Mouse (Mus musculus): ENCODE results near the gene Mlip.

DNA sequence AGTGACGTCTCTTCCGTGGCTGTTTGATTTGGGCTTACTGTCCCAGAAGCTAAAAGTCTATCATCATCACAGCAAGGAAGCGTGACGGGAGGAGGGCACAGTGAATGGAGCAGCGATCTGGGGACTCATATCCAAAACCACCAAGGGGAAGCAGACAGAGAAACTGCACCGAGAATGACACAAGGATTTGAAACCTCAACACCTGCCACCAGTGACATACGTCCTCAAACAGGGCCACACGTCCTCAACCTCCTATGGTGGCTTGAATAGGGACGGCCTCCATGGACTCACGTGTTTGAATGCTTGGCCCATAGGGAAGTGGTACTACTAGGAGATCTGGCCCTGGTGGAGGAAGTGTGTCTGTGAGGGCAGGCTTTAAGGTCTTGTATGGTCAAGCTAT, 38.5 kb upstream of the Mlip start:
- TF ChIP-seq GATA1 (IDR thresholded peaks at IDR 0.05; ENCODE audit: borderline replicate concordance, low read length): no peak
- TF ChIP-seq FLI1 (IDR thresholded peaks at IDR 0.05; ENCODE audit: low read length): no peak
